In genomic region chr1:165604203-165604602, GRCm38 (mm10) we compare ENCODE assay signal across 25 mouse cellular contexts. TPM values are rescaled to one million over a fixed set of nuclear protein-coding genes. Genes with fewer than 3 reads are reported as not detected.
DNase-seq lines count a peak whose midpoint lies in the region; ATAC-seq and TF ChIP-seq lines count a peak whose summit lies in the region.
"Had no signal": no experiment of that assay in that cellular context is flagged by ENCODE, and none has a peak within 500 bp of the region (broad histone marks: within the 10 kb centered on the region; RNA-seq: fewer than 3 reads in every experiment).

No protein-coding gene starts in this region.

- no peak overlapping the region for H3K4me3 ChIP-seq in gastrocnemius, adult 2 months
- H3K4me3 ChIP-seq in heart, postnatal 0 days (ENCODE audit: low read depth, low read length) = no peak overlapping the region
- H3K4me3 ChIP-seq: embryonic facial prominence, embryonic 13.5 days; forebrain, embryonic 13.5 days; heart, embryonic 15.5 days; hindbrain, embryonic 10.5 days had no signal

- H3K4me1 ChIP-seq in heart, postnatal 0 days (ENCODE audit: control insufficient read depth, insufficient read depth) = peaks cover 8% of the 10 kb centered on the region; the same call in 1 of the 2 replicates
- H3K4me1 ChIP-seq: embryonic facial prominence, embryonic 13.5 days; forebrain, embryonic 13.5 days had no signal

- ATAC-seq in heart, postnatal 0 days (ENCODE audit: insufficient read depth, low read depth) = no peak
- peak; percentile 96 for ATAC-seq in megakaryocyte, adult 5-6 weeks (ENCODE audit: poor library complexity, severe bottlenecking)
- ATAC-seq: CD4-positive, CD25-positive, alpha-beta regulatory T cell, adult 4 months; forebrain, embryonic 13.5 days; forebrain, postnatal 0 days; hindbrain, embryonic 16.5 days; inflammation-experienced regulatory T-cells, adult 6 months; intestine, postnatal 0 days had no signal

- H3K27me3 ChIP-seq in heart, postnatal 0 days (ENCODE audit: control insufficient read depth, insufficient read depth, low read length) = no peaks in the 10 kb centered on the region
- H3K27me3 ChIP-seq: embryonic facial prominence, embryonic 13.5 days; forebrain, embryonic 13.5 days; heart, embryonic 15.5 days had no signal

- H3K9ac ChIP-seq in heart, postnatal 0 days (replicated peaks; ENCODE audit: low read depth, low read length) = no peak overlapping the region
- H3K9ac ChIP-seq: embryonic facial prominence, embryonic 13.5 days; forebrain, embryonic 13.5 days; forebrain, postnatal 0 days; heart, embryonic 15.5 days had no signal

- peak overlapping the region; percentile 48 for H3K27ac ChIP-seq in gastrocnemius, adult 2 months
- peak overlapping the region; percentile 30; the same call in 1 of the 2 replicates for H3K27ac ChIP-seq in heart, postnatal 0 days (ENCODE audit: low read depth)
- H3K27ac ChIP-seq: embryonic facial prominence, embryonic 13.5 days; forebrain, embryonic 13.5 days; heart, embryonic 15.5 days; hindbrain, embryonic 10.5 days had no signal

- no peak for TF ChIP-seq CTCF in gastrocnemius, adult 2 months (IDR thresholded peaks at IDR 0.05)
- no peak for TF ChIP-seq CTCF in heart, postnatal 0 days (IDR thresholded peaks at IDR 0.05; ENCODE audit: low read depth)

- no peak overlapping the region for H3K4me2 ChIP-seq in heart, postnatal 0 days (ENCODE audit: low read depth, low read length)
- H3K4me2 ChIP-seq: embryonic facial prominence, embryonic 13.5 days; forebrain, embryonic 13.5 days; heart, embryonic 11.5 days; heart, embryonic 15.5 days had no signal

- no peak for TF ChIP-seq EP300 in heart, postnatal 0 days (IDR thresholded peaks at IDR 0.05; ENCODE audit: low read depth)

- H3K36me3 ChIP-seq in heart, postnatal 0 days (replicated peaks; ENCODE audit: control insufficient read depth, insufficient read depth, low read length) = peaks cover 45% of the 10 kb centered on the region

- H3K9me3 ChIP-seq in heart, postnatal 0 days (replicated peaks; ENCODE audit: control insufficient read depth, low read length) = no peaks in the 10 kb centered on the region
- H3K9me3 ChIP-seq: embryonic facial prominence, embryonic 13.5 days; forebrain, embryonic 13.5 days; G1E; heart, embryonic 15.5 days; hindbrain, embryonic 10.5 days had no signal

- intact Hi-C loops in gastrocnemius, adult 2 months (cut with DNase I) = no loop called here
- intact Hi-C loops in heart, postnatal 25 days (cut with DNase I) = no loop called here

- DNase-seq in gastrocnemius, adult 2 months = no peak
- DNase-seq in gastrocnemius, adult 18-20 months (ENCODE audit: low spot score) = no peak
- no peak for DNase-seq in heart, postnatal 0 days (ENCODE audit: low spot score)
- DNase-seq in heart, postnatal 25 days (ENCODE audit: low spot score) = no peak
- no peak for DNase-seq in testis, postnatal 14 days (ENCODE audit: low spot score)
- DNase-seq in layer of hippocampus, adult 8-10 months (ENCODE audit: low spot score in 2 of 2) = no peak
- DNase-seq: adrenal gland, adult 8-10 months; adrenal gland, postnatal 36 days; B cell, adult 2 months; cerebellum, adult 11 months; cerebellum, adult 9-10 months; cerebellum, postnatal 25 days; forebrain, postnatal 0 days; gastrocnemius, postnatal 10 days had no signal

- 50% methylated on average over 8 of the region's 8 CpGs for WGBS in heart, postnatal 0 days

RNA-seq across cellular contexts. Expression of gene Mpzl1, which starts 30.1 kb away (rescaled TPM):
- 1 to 10 TPM; 7.0 to 8.7 TPM for total RNA-seq in gastrocnemius, adult 2 months (2021)
- total RNA-seq in gastrocnemius, adult 18-20 months (2021) = 1 to 10 TPM; 4.8 to 5.3 TPM
- 16.6 and 17.9 TPM in 2 replicates for total RNA-seq in heart, postnatal 0 days (2014; rRNA removed; ENCODE audit: low replicate concordance)
- polyA plus RNA-seq in heart, postnatal 0 days (2015; fragmentation: Nextera tagmentation; extraction: Ambion mirVana) = 57.1 and 57.5 TPM in 2 replicates
- 10 to 100 TPM; 20.8 to 20.9 TPM for total RNA-seq in heart, postnatal 25 days (2021)
- total RNA-seq in megakaryocyte, adult 5-6 weeks (2015) = 1.3 and 2.1 TPM in 2 replicates
- 0.22 and 3.1 TPM in 2 replicates for total RNA-seq in megakaryocyte, adult 5-6 weeks (2017)
- 10 to 100 TPM; 25.9 to 38.3 (median 31.6) TPM for total RNA-seq in layer of hippocampus, adult 8-10 months (2022)
